Mouse (Mus musculus) C2C12 (cell line): Measurements from ENCODE around the gene Jak1.

Experiments
- CEBPB ChIP-seq: IDR thresholded peaks from one replicate; pipeline ENCODE4 v1.6.1; 2011; ENCODE audit warnings: low read depth, mild to moderate bottlenecking, control low read depth, moderate library complexity
- CTCF ChIP-seq: IDR thresholded peaks from one replicate; pipeline ENCODE4 v1.5.1; 2011; ENCODE audit not compliant: control insufficient read depth, insufficient read depth, insufficient read length
- MAX ChIP-seq: IDR thresholded peaks from one replicate; pipeline ENCODE4 v1.6.1; 2011; ENCODE audit warnings: mild to moderate bottlenecking, control low read depth
- MYOD1 ChIP-seq: IDR thresholded peaks from one replicate; pipeline ENCODE4 v1.6.1; 2011; ENCODE audit warnings: low read depth; ENCODE audit not compliant: control insufficient read depth, insufficient read length
- USF1 ChIP-seq: IDR thresholded peaks from one replicate; pipeline ENCODE4 v1.6.1; 2011; ENCODE audit warnings: low read depth, mild to moderate bottlenecking, control low read depth, moderate library complexity

DNA sequence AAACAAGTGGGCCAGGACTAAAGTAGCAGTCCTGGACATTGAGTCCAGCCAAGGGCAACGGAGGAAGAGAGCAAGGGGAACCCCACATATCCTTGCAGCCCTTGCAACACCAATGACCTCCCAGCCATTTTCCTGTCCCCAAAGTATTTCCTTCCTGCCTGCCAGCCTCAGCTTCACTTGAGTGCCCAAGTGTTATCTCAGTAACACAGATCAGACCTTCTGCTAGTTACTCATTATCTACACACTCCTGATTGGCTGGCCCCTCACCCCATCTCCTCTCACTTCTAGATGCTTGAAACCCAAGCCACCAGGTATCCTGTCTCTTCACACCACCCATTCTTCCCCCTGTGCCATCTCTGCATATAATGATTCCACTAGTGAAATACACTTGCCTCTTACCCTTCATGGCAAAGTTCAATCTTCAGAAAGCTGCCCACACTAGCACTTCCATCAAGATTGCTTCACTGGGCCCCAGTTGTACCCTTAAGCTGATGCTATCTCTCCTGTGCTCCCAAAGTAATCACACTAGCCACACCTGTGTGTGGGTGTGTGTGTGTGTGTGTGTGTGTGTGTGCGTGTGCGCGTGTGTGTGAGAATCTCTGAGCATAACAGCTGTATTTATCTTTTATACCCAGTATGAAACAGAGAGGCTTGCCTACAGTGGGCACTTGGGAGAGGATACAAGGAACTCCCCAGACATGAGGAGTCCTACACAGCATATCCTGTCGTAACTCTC is 72.7 kb downstream of the Jak1 start:
- TF ChIP-seq CTCF (no peak), MAX (no peak), CEBPB (no peak), USF1 (no peak), MYOD1 (no peak)
